Mouse (Mus musculus) limb, embryonic 12.5 days (tissue): ENCODE results near the gene Nfkb2. TPM values are rescaled to one million over a fixed set of nuclear protein-coding genes. Genes with fewer than 3 reads are reported as not detected.
A peak's percentile ranks its signal among the peaks of the same experiment; 100 is the strongest.

Experiments used
- ATAC-seq: fragments of 200-750 bp; cut with Nextera tagmentation; 2 replicates; pipeline ENCODE4 v1.8.0; 2017; ENCODE audit warnings: low read depth, moderate TSS enrichment; ENCODE audit not compliant: insufficient number of reproducible peaks, insufficient read depth, low FRiP score, low TSS enrichment
- H3K27ac ChIP-seq: fragments of 300-500 bp; sonication (generic); 2 replicates; pipeline ENCODE4 v1.5.1; 2016; ENCODE audit warnings: mild to moderate bottlenecking, moderate library complexity
- H3K27me3 ChIP-seq: fragments of 300-500 bp; sonication (generic); 2 replicates; pipeline ENCODE4 v1.6.1; 2016; ENCODE audit warnings: mild to moderate bottlenecking, moderate library complexity
- H3K36me3 ChIP-seq: fragments of 300-500 bp; sonication (generic); 2 replicates; pipeline ENCODE4 v1.6.1; 2016; ENCODE audit warnings: mild to moderate bottlenecking, moderate library complexity
- H3K4me1 ChIP-seq: fragments of 300-500 bp; sonication (generic); replicated peaks from 2 replicates; pipeline ENCODE4 v1.6.1; 2016
- H3K4me2 ChIP-seq: fragments of 300-500 bp; sonication (generic); 2 replicates; pipeline ENCODE4 v1.6.1; 2016; ENCODE audit warnings: mild to moderate bottlenecking, moderate library complexity
- H3K4me3 ChIP-seq: fragments of 300-500 bp; sonication (generic); replicated peaks from 2 replicates; pipeline ENCODE4 v1.5.1; 2016; ENCODE audit warnings: mild to moderate bottlenecking
- H3K9ac ChIP-seq: fragments of 300-500 bp; sonication (generic); replicated peaks from 2 replicates; pipeline ENCODE4 v1.6.1; 2016; ENCODE audit warnings: mild to moderate bottlenecking, moderate library complexity
- H3K9me3 ChIP-seq: fragments of 300-500 bp; sonication (generic); 2 replicates; pipeline ENCODE4 v1.6.1; 2016; ENCODE audit warnings: mild to moderate bottlenecking, moderate library complexity
- WGBS: fragments of 180-500 bp; shearing (Covaris S2); methylation state at CpG from one replicate; pipeline ENCODE4 v1.1.7; 2016; 5-methylcytosine and 5-hydroxymethylcytosine counted together
- polyA plus RNA-seq: library from polyadenylated mRNA; unstranded; fragments of >200 nt; fragmentation: Nextera tagmentation; extraction: Ambion mirVana; gene quantifications from 2 replicates; pipeline ENCODE4 v1.2.1, GENCODE M21; 2016

Gene Nfkb2
- polyA plus RNA-seq, 1 experiment from 2014 or later, result 8.5 TPM

DNA sequence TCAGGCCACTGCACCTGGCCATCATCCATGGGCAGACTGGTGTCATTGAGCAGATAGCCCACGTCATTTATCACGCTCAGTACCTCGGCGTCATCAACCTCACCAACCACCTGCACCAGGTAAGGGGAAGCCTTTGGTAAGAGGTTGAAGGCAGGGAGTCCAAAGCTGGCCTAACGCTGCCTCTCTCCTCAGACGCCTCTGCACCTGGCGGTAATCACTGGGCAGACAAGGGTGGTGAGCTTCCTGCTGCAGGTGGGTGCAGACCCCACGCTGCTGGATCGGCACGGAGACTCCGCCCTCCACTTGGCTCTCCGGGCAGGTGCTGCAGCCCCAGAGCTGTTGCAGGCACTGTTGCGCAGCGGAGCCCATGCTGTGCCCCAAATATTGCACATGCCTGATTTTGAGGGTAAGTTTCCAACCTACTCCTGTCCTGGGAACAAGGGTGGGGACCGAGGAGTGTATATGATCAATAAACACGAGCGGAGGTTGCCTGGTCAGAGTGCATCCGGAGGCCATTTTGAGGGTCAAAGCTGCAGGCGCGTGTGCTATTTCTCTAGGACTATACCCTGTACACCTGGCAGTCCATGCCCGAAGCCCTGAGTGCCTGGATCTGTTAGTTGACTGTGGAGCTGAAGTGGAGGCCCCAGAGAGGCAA, 5.7 kb downstream of the Nfkb2 start:
- 76% methylated on average over 21 of the region's 21 CpGs for WGBS
- no peak overlapping the region for H3K4me2 ChIP-seq
- no peak overlapping the region for H3K27ac ChIP-seq
- no peaks in the 10 kb centered on the region for H3K9me3 ChIP-seq
- peaks cover 19% of the 10 kb centered on the region for H3K4me1 ChIP-seq
- H3K9ac ChIP-seq, result no peak overlapping the region
- peaks cover 64% of the 10 kb centered on the region for H3K27me3 ChIP-seq
- peaks cover 34% of the 10 kb centered on the region for H3K36me3 ChIP-seq
- no peak overlapping the region for H3K4me3 ChIP-seq
- no peak for ATAC-seq

DNA sequence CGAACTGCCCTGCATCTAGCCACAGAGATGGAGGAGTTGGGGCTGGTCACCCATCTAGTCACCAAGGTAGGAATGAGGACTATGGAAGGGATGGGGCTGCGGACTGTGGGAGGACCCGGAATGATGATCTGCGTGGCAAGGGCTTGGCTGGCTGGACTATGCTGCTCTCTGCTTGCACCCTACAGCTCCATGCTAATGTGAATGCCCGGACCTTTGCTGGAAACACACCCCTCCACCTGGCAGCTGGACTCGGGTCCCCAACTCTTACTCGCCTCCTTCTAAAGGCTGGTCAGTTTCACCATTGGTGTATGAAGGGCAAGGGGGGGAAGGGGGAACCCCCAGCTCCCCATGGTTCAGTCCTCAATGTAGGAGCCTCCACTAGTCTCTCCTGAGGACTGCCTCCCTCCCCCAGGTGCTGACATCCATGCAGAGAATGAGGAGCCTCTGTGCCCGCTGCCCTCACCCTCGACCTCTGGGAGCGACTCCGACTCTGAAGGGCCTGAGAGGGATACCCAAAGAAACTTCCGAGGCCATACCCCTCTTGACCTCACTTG, 6.3 kb downstream of the Nfkb2 start:
- no peak overlapping the region for H3K4me3 ChIP-seq
- H3K36me3 ChIP-seq, result peaks cover 34% of the 10 kb centered on the region
- H3K4me1 ChIP-seq, result peaks cover 16% of the 10 kb centered on the region
- 84% methylated on average over 12 of the region's 12 CpGs for WGBS
- H3K4me2 ChIP-seq, result no peak overlapping the region
- peaks cover 70% of the 10 kb centered on the region for H3K27me3 ChIP-seq
- H3K9ac ChIP-seq, result no peak overlapping the region
- no peaks in the 10 kb centered on the region for H3K9me3 ChIP-seq
- ATAC-seq, result no peak
- H3K27ac ChIP-seq, result no peak overlapping the region

GRCm38 (mm10) chr19:46311341-46311740, 7.2 kb downstream of the Nfkb2 start:
- Histone ChIP-seq H3K36me3 (peaks cover 34% of the 10 kb centered on the region), H3K9me3 (no peaks in the 10 kb centered on the region), H3K27ac (no peak overlapping the region), H3K4me2 (no peak overlapping the region), H3K27me3 (peaks cover 74% of the 10 kb centered on the region), H3K9ac (no peak overlapping the region), H3K4me3 (no peak overlapping the region), H3K4me1 (peaks cover 10% of the 10 kb centered on the region)
- WGBS, result 88% methylated on average over 9 of the region's 9 CpGs
- ATAC-seq, result no peak

DNA sequence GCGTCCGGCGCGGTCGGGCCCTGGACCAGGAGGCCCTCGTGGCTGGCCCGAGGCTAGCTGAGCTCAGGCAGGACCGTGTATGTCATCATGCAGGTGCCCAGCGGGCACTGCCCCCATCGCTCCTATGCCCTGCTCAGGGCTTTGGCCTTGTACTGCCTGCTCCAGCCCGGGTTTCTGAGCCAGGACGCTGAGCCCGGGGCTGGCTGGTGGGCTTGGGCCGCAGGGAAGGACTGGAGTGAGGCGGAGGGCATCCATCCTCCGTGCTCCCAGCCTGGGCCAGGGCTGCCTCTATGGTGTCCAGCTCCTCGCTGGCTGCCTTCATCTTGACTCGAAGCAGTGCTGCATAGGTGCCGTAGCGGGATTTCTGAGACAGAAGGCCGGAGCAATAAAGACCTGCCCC, 8.4 kb downstream of the Nfkb2 start:
- Histone ChIP-seq H3K4me2 (no peak overlapping the region), H3K9ac (no peak overlapping the region), H3K4me3 (no peak overlapping the region), H3K36me3 (peaks cover 31% of the 10 kb centered on the region), H3K27ac (no peak overlapping the region), H3K4me1 (peaks cover 15% of the 10 kb centered on the region), H3K27me3 (peaks cover 74% of the 10 kb centered on the region), H3K9me3 (no peaks in the 10 kb centered on the region)
- ATAC-seq, result no peak
- 88% methylated on average over 21 of the region's 21 CpGs for WGBS

- Histone ChIP-seq H3K4me3 (no peak overlapping the region), H3K9me3 (no peaks in the 10 kb centered on the region), H3K27ac (no peak overlapping the region), H3K9ac (no peak overlapping the region), H3K27me3 (peaks cover 74% of the 10 kb centered on the region), H3K36me3 (peaks cover 29% of the 10 kb centered on the region), H3K4me1 (peaks cover 21% of the 10 kb centered on the region), H3K4me2 (no peak overlapping the region)
- 82% methylated on average over 9 of the region's 9 CpGs for WGBS
- no peak for ATAC-seq
Measured at GRCm38 (mm10) chr19:46313116-46313515, 9.0 kb downstream of the Nfkb2 start.

GRCm38 (mm10) chr19:46313591-46313990, 9.5 kb downstream of the Nfkb2 start:
- H3K36me3 ChIP-seq, result peaks cover 29% of the 10 kb centered on the region
- H3K4me2 ChIP-seq, result no peak overlapping the region
- WGBS, result 66% methylated on average over 6 of the region's 6 CpGs
- H3K4me1 ChIP-seq, result peaks cover 21% of the 10 kb centered on the region
- H3K27ac ChIP-seq, result no peak overlapping the region
- ATAC-seq, result no peak
- no peaks in the 10 kb centered on the region for H3K9me3 ChIP-seq
- peaks cover 74% of the 10 kb centered on the region for H3K27me3 ChIP-seq
- no peak overlapping the region for H3K4me3 ChIP-seq
- H3K9ac ChIP-seq, result no peak overlapping the region

GRCm38 (mm10) chr19:46314151-46314601, 10.1 kb downstream of the Nfkb2 start:
- 12% methylated on average over 18 of the region's 18 CpGs for WGBS
- no peak for ATAC-seq
- no peak overlapping the region for H3K27ac ChIP-seq
- H3K9me3 ChIP-seq, result no peaks in the 10 kb centered on the region
- H3K4me1 ChIP-seq, result peaks cover 22% of the 10 kb centered on the region
- H3K4me2 ChIP-seq, result no peak overlapping the region
- H3K9ac ChIP-seq, result no peak overlapping the region
- H3K36me3 ChIP-seq, result peaks cover 29% of the 10 kb centered on the region
- H3K27me3 ChIP-seq, result peaks cover 77% of the 10 kb centered on the region
- H3K4me3 ChIP-seq, result no peak overlapping the region

DNA sequence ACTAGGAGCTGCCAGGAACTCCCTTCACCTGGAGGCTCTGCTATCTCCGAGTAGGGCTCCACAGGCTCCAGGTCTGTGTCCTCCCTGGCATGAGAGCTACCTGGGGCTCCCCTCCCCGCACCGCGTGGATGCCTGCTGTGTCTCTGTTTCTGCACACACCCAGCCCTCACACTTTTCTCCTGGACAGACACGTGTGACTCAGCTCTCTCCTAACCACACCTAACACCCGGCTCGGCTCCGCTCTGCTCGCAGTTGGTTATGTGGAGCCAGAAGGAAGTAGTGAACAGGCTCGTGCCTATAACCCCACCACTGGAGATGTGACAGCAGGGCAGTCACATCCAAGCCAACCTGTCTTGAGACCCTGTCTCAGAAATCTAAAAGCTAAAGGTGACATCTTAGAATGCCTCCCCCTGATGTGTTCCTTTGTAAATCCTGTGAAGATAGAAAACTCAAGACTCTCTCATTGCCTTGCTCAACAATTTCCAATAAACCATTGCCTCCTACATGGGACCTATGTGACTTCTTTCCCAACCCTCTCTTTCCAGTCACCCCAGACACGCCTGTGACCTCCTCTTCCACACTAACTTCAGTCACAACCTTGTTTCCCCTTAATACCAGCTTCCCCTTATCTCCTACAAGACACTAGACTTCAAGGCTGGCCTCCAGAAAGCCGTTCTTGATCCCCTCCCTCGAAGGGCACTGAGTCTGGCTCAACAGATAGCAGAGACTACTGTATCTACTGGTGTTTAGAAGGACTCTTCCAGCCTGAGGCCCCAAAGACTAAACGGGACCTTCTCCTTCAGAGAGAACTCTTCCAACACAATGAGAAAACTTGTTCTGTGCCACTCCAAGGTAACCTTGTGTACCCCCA, 11.0 kb downstream of the Nfkb2 start:
- H3K36me3 ChIP-seq, result peaks cover 23% of the 10 kb centered on the region
- no peak overlapping the region for H3K27ac ChIP-seq
- ATAC-seq, result no peak
- 39% methylated on average over 14 of the region's 14 CpGs for WGBS
- H3K4me3 ChIP-seq, result no peak overlapping the region
- peaks cover 24% of the 10 kb centered on the region for H3K4me1 ChIP-seq
- no peak overlapping the region for H3K9ac ChIP-seq
- no peaks in the 10 kb centered on the region for H3K9me3 ChIP-seq
- H3K4me2 ChIP-seq, result no peak overlapping the region
- peaks cover 81% of the 10 kb centered on the region for H3K27me3 ChIP-seq

DNA sequence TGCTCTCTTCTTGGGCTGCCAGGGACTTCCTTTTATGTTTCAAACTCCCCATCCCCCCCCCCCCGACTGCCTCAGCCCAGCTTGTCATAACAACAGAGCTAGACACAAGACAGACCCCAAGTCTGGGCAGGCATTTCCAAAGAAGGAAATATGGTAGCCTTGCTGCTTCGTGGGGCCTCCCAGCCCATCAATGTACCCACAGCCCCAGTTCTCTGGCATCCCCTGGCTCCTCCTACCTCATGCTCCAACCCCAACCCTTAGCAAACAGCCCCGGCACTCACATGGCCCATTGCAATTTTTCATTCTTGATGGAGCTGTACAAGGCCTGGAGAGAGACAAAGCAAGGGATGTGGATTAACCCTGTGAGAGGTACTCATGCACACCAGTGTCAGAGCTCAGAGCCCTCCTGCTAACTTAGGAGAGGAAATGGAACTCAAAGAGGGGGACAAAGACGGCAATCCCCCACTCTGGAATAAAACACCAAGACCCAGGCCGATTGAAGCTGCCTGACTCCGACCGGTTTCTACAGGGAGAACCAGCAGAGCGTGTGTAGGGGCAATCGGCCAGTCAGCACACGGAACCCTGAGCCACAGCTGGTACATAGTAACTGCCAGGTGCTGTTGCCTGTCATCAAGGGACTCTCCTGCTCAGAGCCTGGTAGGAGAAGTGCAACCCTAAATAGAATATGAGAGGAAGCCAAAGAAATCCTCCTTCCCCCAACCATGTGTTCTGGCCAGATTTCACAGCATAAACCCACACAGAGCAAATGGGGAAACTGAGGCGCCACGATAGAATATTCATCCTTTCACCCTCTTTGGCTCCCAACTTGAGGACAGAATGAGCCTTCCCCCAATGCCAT, 11.9 kb downstream of the Nfkb2 start:
- H3K27ac ChIP-seq, result no peak overlapping the region
- H3K4me2 ChIP-seq, result no peak overlapping the region
- peaks cover 88% of the 10 kb centered on the region for H3K27me3 ChIP-seq
- H3K9me3 ChIP-seq, result no peaks in the 10 kb centered on the region
- no peak overlapping the region for H3K4me3 ChIP-seq
- H3K9ac ChIP-seq, result no peak overlapping the region
- WGBS, result 52% methylated on average over 12 of the region's 12 CpGs
- H3K36me3 ChIP-seq, result peaks cover 15% of the 10 kb centered on the region
- ATAC-seq, result no peak
- H3K4me1 ChIP-seq, result peaks cover 24% of the 10 kb centered on the region

DNA sequence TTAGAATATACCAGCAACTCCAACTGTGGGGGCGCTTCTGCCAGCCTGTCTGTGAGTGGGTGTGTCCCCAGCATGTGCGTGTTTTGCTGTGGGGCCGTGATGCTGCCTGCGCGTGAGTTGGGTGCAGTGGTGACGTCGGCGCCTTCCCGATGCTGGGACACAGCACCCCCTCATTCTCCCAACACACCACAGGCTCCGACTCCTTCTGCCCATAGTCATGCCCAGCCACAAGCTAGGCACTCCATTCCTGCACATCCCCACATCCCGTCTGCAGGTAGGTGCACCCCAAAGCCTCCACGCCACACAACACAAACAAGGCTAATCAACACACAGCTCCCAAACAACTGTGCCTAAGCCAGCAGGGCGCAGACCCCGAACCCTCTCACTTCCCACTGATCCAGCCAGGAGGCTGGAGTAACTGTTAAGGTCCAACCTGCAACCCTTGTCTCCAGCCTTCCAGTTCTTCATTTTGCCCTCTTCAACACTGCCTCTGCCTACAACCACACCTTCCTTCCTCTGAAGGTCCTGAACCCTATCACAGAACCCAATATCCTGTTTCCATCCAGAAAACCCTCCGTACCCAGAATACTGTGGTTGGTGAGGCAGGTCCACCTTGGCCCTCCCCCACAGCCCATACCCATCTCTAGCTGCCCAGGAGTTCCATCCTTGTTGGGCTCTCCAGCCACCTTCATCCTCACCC, 12.9 kb downstream of the Nfkb2 start:
- ATAC-seq, result no peak
- no peaks in the 10 kb centered on the region for H3K9me3 ChIP-seq
- H3K36me3 ChIP-seq, result 0 out of 2 replicates have a peak, but pooled peaks cover 5% of the 10 kb centered on the region
- H3K4me3 ChIP-seq, result peak overlapping the region; percentile 49
- peak overlapping the region; percentile 73 for H3K4me2 ChIP-seq
- peaks cover 31% of the 10 kb centered on the region for H3K4me1 ChIP-seq
- peak overlapping the region; percentile 59 for H3K9ac ChIP-seq
- 28% methylated on average over 15 of the region's 15 CpGs for WGBS
- peaks cover 98% of the 10 kb centered on the region for H3K27me3 ChIP-seq
- H3K27ac ChIP-seq, result no peak overlapping the region
